Mouse (Mus musculus) 3134 (cell line): Measurements from ENCODE around the gene Trh.

Source experiments
- DNase-seq: peaks from one replicate; pipeline ENCODE4 v3.0.0-alpha.2; 2011; ENCODE audit warnings: low spot score; ENCODE audit not compliant: insufficient read length; ENCODE audit errors: extremely low read depth

Trh gene

DNA sequence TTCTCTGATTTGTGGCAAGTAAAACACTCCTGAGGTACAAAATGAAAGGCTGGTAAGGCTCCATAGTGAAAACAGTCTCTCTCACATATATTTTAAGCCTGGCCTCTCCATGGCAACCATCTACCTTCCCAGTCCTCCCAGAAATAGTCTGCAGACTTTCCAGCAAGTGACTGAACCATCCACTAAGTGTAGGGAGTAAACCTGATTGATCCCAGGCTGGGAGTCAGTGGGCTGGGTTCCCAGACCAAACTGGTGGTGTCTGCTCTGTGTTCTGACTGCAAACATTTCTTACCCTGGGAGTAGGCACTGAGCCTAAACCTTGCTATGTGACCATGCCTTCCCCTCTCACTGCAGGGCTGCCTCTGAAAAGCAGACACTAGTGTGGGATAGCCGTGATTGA, 19.5 kb downstream of the Trh start:
- no peak for DNase-seq

- no peak for DNase-seq
Measured at GRCm38 (mm10) chr6:92222021-92222420, 22.4 kb downstream of the Trh start.

DNA sequence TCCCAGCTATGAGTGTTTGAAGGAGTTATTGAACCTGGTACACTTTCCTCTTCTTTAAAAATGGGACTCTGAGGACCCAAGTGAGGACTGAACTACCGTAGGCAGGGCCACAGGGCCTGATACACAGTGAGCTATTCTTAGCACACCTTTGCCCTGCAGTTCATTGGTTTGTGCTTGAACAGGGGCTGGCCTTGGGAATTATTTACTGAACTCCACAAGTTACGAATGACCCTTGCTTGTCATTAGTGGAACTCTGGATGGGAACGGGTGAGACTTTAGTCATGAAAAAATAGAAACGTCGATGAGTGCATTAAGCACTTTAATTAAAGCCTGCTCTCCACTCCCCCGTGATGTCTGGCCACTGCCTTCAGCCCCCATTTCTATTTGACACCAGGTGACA, 22.8 kb downstream of the Trh start:
- DNase-seq: no peak

- no peak for DNase-seq
Measured at GRCm38 (mm10) chr6:92219445-92219844, 25.0 kb downstream of the Trh start.

- peak; percentile 87 for DNase-seq
Measured at GRCm38 (mm10) chr6:92214773-92215449, 29.5 kb downstream of the Trh start, which contains the start of gene Rbsn. TSS of gene Rbsn (minus strand) at chr6:92214925.

DNA sequence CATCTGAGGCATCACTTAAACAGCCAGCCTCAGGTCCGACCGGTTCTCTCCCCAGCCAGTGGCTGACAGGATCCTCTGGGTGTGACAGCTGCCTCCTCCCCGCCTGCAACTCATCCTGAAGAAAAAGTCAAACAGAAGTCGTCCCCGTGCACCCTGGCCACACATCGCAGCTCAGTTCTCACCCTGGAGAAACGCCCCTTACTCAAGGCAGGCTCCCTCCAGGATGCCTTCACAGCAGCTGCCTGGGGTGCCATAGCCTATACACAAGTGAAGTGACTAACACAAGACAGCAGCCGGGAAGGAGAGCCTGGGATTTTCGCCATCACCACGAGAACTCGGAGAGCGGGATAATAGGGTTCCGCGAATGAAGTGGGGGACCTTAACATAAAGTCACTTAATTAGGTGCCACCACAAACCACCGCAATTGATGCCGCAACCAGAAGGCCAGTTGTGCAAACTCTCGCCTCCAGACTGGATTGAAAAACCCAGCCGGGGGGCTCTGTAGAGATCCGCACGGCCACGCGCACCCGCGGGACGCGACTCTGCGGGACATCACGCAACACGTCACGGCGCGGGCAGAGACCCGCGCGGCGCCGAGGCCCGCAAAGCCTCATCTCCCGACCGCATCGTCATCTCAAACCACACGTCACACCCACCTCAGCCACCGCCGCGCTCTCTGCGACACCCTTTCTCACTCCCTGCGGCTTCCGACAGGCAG, 30.2 kb downstream of the Trh start:
- DNase-seq: peak; percentile 37

DNA sequence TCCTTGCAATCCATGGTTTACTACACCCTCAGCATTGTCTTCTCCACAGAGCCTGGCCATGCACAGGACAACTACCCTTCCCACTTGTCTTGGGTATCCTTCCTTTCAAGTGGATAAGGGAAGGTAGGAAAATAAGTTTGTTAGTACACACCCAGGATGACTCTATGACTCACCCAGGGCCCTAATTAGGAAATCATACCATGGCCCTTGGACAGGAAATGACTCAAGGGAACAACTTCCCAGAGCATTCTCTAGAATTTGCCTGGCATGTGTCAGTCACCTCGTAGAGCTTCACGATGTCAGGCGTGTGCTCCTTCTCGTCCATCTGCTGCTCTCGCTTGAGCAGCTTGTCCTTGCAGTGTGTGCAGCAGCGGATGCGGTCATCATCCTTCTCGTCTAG, 45.0 kb downstream of the Trh start:
- DNase-seq: no peak
